Mouse (Mus musculus): ENCODE results near the gene Hoxd4. TPM values are rescaled to one million over a fixed set of nuclear protein-coding genes. Genes with fewer than 3 reads are reported as not detected.
A peak's percentile ranks its signal among the peaks of the same experiment; 100 is the strongest.

The Hoxd4 gene
- polyA plus RNA-seq, 1 experiment from 2014 or later, result 0.20 TPM

DNA sequence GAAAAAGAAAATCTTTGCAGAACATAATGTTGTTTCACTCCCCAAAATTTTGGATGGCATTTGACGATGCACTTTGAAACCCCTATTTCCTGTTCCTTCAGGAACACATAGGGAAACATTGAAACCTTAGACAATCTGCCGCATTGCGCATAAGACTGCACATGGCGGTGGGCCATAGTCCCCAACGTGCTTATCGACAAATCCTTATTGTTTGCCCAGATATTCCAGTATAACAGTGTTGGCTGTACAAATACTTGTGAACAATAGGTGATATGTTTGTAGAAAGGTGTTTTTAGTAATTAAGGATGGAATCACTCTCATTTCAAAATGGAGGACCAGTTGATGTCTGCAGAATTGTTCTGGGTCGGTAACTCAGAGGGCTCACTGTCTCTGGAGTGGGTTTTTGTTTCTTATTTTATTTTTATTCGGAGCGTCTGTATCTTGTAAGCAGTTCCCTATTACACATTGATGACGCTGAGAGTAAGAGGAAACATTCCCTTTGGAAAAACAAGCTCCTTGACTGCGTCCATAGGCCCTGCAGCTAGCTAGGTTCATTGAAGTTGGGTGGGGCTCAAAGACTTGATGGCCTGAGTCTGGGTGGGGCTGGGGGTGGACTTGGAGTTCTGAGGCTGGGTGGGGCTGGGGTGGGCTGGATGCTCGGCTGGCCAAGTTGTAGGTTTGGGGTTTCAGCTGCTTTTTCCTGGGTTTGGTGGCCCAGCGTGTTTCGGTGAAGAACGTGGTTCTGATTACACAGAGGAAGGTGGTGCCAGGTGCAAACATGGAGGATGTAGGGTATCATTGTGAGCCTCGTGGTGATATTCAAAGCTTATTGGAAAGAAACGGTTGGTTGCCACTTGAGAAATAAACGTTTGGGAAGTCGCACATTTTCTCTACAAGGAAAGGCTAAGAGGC, 1.8 kb downstream of the Hoxd4 start:
- no peaks in the 10 kb centered on the region for H3K4me1 ChIP-seq (replicated peaks; ENCODE audit: control insufficient read depth, insufficient read depth, low read length)
- H3K27ac ChIP-seq (ENCODE audit: low read depth, low read length), result no peak overlapping the region
- H3K36me3 ChIP-seq (ENCODE audit: control insufficient read depth, insufficient read depth), result no peaks in the 10 kb centered on the region
- peak overlapping the region; percentile 65 for H3K4me3 ChIP-seq (ENCODE audit: low read depth, low read length)
- no peak for TF ChIP-seq CTCF (IDR thresholded peaks at IDR 0.05; ENCODE audit: low read depth)
- no peaks in the 10 kb centered on the region for H3K9me3 ChIP-seq (ENCODE audit: control insufficient read depth)
- H3K9ac ChIP-seq (ENCODE audit: low read depth, low read length), result no peak overlapping the region
- peaks cover 76% of the 10 kb centered on the region for H3K27me3 ChIP-seq (replicated peaks; ENCODE audit: control insufficient read depth, insufficient read depth, low read length)
- peak overlapping the region; percentile 70 for H3K4me2 ChIP-seq (replicated peaks; ENCODE audit: low read depth)
- no peak for ATAC-seq
- 20% methylated on average over 19 of the region's 19 CpGs for WGBS

DNA sequence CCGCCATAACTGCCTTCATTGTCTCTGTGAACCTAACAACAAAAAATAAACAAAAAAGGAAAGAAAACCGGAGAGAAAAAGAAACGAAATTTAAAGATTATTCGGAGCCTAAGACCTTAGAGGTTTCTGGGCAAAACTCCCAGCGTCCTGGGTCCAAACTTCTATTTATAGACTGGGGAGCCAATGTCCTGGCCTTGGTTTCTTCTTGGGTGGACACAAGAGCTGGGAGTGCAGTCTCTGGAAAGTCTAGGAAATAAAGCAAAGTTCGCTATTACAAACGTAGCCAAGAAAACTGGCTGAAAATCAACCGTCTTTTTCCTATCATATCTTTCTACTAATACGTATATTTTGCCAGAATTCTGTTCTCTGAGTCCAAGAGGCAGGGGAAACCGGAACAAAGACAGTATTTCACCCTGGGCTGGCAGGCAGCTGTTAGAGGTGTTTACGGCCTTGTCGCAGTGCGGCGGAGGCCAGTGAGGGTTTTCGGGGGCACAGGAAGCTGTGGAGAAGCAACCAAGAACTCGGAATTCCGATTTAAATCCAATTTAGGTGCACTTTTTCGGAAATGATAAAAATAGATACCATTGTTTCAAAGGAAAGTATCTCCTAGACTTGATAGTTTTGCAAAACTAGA, 2.5 kb downstream of the Hoxd4 start:
- Histone ChIP-seq H3K4me1 (replicated peaks; ENCODE audit: control insufficient read depth, insufficient read depth, low read length) (no peaks in the 10 kb centered on the region), H3K4me2 (replicated peaks; ENCODE audit: low read depth) (peak overlapping the region; percentile 70), H3K27me3 (replicated peaks; ENCODE audit: control insufficient read depth, insufficient read depth, low read length) (peaks cover 73% of the 10 kb centered on the region), H3K9ac (ENCODE audit: low read depth, low read length) (no peak overlapping the region), H3K36me3 (ENCODE audit: control insufficient read depth, insufficient read depth) (no peaks in the 10 kb centered on the region), H3K27ac (ENCODE audit: low read depth, low read length) (no peak overlapping the region), H3K4me3 (ENCODE audit: low read depth, low read length) (no peak overlapping the region), H3K9me3 (ENCODE audit: control insufficient read depth) (no peaks in the 10 kb centered on the region)
- 20% methylated on average over 18 of the region's 18 CpGs for WGBS
- no peak for TF ChIP-seq CTCF (IDR thresholded peaks at IDR 0.05; ENCODE audit: low read depth)
- ATAC-seq, result no peak

DNA sequence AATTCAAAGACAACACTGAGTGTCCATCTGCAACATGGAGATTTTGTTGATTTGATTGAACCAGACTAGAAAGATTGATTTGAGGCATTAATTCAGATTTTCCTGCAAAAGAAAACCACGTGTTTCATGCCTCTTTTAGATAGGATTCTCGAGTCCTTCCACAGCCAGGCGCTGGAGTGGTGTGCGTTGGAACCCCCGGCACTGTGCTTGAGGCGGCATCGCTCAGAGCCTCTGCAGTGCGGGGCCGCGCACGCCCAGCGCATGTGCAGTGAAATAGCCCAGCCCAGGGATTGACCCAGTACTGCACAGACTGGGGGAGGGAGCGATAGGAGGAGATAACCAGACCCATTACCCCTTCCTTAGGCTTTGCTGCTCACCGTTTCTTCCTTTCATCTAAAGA, 3.2 kb downstream of the Hoxd4 start:
- no peak overlapping the region for H3K9ac ChIP-seq (ENCODE audit: low read depth, low read length)
- H3K9me3 ChIP-seq (ENCODE audit: control insufficient read depth), result no peaks in the 10 kb centered on the region
- no peak for ATAC-seq
- H3K27me3 ChIP-seq (replicated peaks; ENCODE audit: control insufficient read depth, insufficient read depth, low read length), result peaks cover 67% of the 10 kb centered on the region
- H3K27ac ChIP-seq (ENCODE audit: low read depth, low read length), result no peak overlapping the region
- no peaks in the 10 kb centered on the region for H3K36me3 ChIP-seq (ENCODE audit: control insufficient read depth, insufficient read depth)
- H3K4me3 ChIP-seq (ENCODE audit: low read depth, low read length), result peak overlapping the region; percentile 11; the same call in 1 of the 2 replicates
- no peaks in the 10 kb centered on the region for H3K4me1 ChIP-seq (replicated peaks; ENCODE audit: control insufficient read depth, insufficient read depth, low read length)
- TF ChIP-seq CTCF (IDR thresholded peaks at IDR 0.05; ENCODE audit: low read depth), result no peak
- peak overlapping the region; percentile 70 for H3K4me2 ChIP-seq (replicated peaks; ENCODE audit: low read depth)
- WGBS, result 6% methylated on average over 14 of the region's 14 CpGs

DNA sequence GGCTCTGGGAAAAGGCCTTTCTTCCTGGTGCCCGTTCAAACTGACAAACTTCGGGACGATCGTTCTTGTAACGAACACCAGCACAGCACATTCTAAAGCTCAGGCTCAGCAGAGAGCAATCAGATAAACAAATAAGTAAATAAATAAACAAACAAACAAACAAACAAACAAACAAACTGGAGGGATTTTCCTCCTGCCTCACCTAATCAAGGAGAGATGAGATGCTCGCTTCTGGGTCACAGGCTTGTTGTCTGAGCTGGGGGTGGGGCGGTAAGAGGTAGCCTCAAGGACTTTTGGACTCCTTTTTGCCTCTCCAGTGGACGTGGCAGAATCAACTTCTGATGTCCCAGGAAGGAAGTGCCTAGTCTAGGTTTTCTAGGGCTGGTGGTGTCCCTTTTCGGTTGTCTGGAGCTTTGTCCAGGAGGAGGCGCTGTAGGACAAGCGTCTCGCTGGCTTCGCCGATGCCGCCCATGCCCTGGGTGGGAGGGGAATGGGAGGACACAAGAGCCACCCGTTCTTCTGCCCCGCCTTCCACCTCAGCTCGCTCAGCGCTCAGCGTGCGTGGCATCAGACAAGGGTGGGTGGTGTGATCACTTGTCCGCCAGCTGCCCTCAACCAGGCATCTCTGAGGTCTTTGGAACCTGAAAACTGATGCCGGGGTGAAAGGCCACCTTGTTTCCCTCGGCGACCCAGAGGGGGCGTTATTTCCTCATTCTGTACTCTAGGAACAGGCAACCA, 3.9 kb downstream of the Hoxd4 start:
- Histone ChIP-seq H3K9me3 (ENCODE audit: control insufficient read depth) (no peaks in the 10 kb centered on the region), H3K4me1 (replicated peaks; ENCODE audit: control insufficient read depth, insufficient read depth, low read length) (no peaks in the 10 kb centered on the region), H3K4me2 (replicated peaks; ENCODE audit: low read depth) (peak overlapping the region; percentile 70), H3K27ac (ENCODE audit: low read depth, low read length) (no peak overlapping the region), H3K36me3 (ENCODE audit: control insufficient read depth, insufficient read depth) (no peaks in the 10 kb centered on the region), H3K27me3 (replicated peaks; ENCODE audit: control insufficient read depth, insufficient read depth, low read length) (peaks cover 60% of the 10 kb centered on the region), H3K9ac (ENCODE audit: low read depth, low read length) (0 out of 2 replicates have a peak overlapping the region, but pooled peaks have one; percentile 8), H3K4me3 (ENCODE audit: low read depth, low read length) (peak overlapping the region; percentile 23)
- peak; percentile 98 for TF ChIP-seq CTCF (IDR thresholded peaks at IDR 0.05; ENCODE audit: low read depth)
- WGBS, result 6% methylated on average over 26 of the region's 26 CpGs
- ATAC-seq, result peak; percentile 79

DNA sequence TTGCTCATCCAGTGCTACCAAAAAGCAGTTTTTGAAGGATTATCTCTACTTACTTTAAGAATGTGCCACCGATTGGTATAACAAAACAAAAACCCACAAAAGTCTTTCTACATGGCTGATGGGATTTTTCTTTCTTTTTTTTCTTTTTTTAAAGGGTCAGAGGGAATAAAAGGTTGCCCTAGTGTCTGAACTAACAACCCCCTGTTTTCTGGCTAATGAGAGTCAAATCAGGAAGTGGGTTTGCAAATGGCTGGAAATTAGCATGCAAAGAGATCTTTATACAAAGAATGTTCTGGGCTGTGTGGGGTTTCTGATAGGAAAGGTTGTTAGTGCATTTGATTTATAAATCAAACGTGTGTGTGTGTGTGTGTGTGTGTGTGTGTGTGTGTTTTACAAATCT, 8.7 kb downstream of the Hoxd4 start:
- no peak for ATAC-seq

More for the DNA sequence above, 8.7 kb downstream of the Hoxd4 start:
- Histone ChIP-seq H3K9ac (ENCODE audit: low read depth, low read length) (no peak overlapping the region), H3K27me3 (replicated peaks; ENCODE audit: control insufficient read depth, insufficient read depth, low read length) (peaks cover 58% of the 10 kb centered on the region), H3K36me3 (ENCODE audit: control insufficient read depth, insufficient read depth) (no peaks in the 10 kb centered on the region), H3K4me1 (replicated peaks; ENCODE audit: control insufficient read depth, insufficient read depth, low read length) (no peaks in the 10 kb centered on the region), H3K27ac (ENCODE audit: low read depth, low read length) (no peak overlapping the region), H3K9me3 (ENCODE audit: control insufficient read depth) (no peaks in the 10 kb centered on the region), H3K4me2 (replicated peaks; ENCODE audit: low read depth) (no peak overlapping the region), H3K4me3 (ENCODE audit: low read depth, low read length) (no peak overlapping the region)
- 34% methylated on average over 2 of the region's 2 CpGs for WGBS
- no peak for TF ChIP-seq CTCF (IDR thresholded peaks at IDR 0.05; ENCODE audit: low read depth)
